Mouse (Mus musculus) gastrocnemius, postnatal 10 days (tissue): ENCODE measurements around the gene Plxnd1. TPM values are rescaled to one million over a fixed set of nuclear protein-coding genes. Genes with fewer than 3 reads are reported as not detected.

Experiments used
- DNase-seq: peaks from one replicate; pipeline ENCODE4 v3.0.0; 2021; ENCODE audit warnings: mixed read lengths
- total RNA-seq, 2 experiments: library from RNA; stranded (reverse); gene quantifications; 2 replicates each; pipeline ENCODE4 v1.2.3; 2021

Plxnd1 gene
- total RNA-seq, 2 experiments from 2014 or later, result 90.1 to 127 TPM

GRCm38 (mm10) chr6:115983306-115984038, 11.3 kb downstream of the Plxnd1 start:
- DNase-seq, result no peak

- no peak for DNase-seq
Measured at GRCm38 (mm10) chr6:115982889-115983288, 11.9 kb downstream of the Plxnd1 start.

- DNase-seq, result no peak
Measured at GRCm38 (mm10) chr6:115978596-115978995, 16.2 kb downstream of the Plxnd1 start.

GRCm38 (mm10) chr6:115977810-115978209, 17.0 kb downstream of the Plxnd1 start:
- DNase-seq, result no peak

- no peak for DNase-seq
Measured at GRCm38 (mm10) chr6:115975606-115976005, 19.2 kb downstream of the Plxnd1 start.

GRCm38 (mm10) chr6:115973881-115974662, 20.7 kb downstream of the Plxnd1 start:
- no peak for DNase-seq

- no peak for DNase-seq
Measured at GRCm38 (mm10) chr6:115973139-115973875, 21.5 kb downstream of the Plxnd1 start.

GRCm38 (mm10) chr6:115972083-115972764, 22.6 kb downstream of the Plxnd1 start:
- DNase-seq, result no peak

GRCm38 (mm10) chr6:115971273-115972060, 23.3 kb downstream of the Plxnd1 start:
- DNase-seq, result no peak

- DNase-seq, result no peak
Measured at GRCm38 (mm10) chr6:115969952-115970351, 24.9 kb downstream of the Plxnd1 start.

GRCm38 (mm10) chr6:115969103-115969502, 25.7 kb downstream of the Plxnd1 start:
- no peak for DNase-seq

GRCm38 (mm10) chr6:115968700-115969099, 26.1 kb downstream of the Plxnd1 start:
- DNase-seq, result no peak

GRCm38 (mm10) chr6:115968086-115968485, 26.7 kb downstream of the Plxnd1 start:
- no peak for DNase-seq

- no peak for DNase-seq
Measured at GRCm38 (mm10) chr6:115967291-115967880, 27.4 kb downstream of the Plxnd1 start.

- no peak for DNase-seq
Measured at GRCm38 (mm10) chr6:115966227-115966966, 28.4 kb downstream of the Plxnd1 start.

- DNase-seq, result no peak
Measured at GRCm38 (mm10) chr6:115963656-115964055, 31.1 kb downstream of the Plxnd1 start.

- DNase-seq, result no peak
Measured at GRCm38 (mm10) chr6:115962439-115963085, 32.2 kb downstream of the Plxnd1 start.

- no peak for DNase-seq
Measured at GRCm38 (mm10) chr6:115961743-115962142, 33.1 kb downstream of the Plxnd1 start.

- no peak for DNase-seq
Measured at GRCm38 (mm10) chr6:115960322-115960721, 34.5 kb downstream of the Plxnd1 start.
